Mouse (Mus musculus): ENCODE results near the gene Zbtb40. TPM values are rescaled to one million over a fixed set of nuclear protein-coding genes. Genes with fewer than 3 reads are reported as not detected.
A peak's percentile ranks its signal among the peaks of the same experiment; 100 is the strongest.

Zbtb40 gene
- polyA plus RNA-seq, 1 experiment = 9.5 TPM

- no peak for DNase-seq
- no peaks in the 10 kb centered on the region for H3K27me3 ChIP-seq (replicated peaks; ENCODE audit: control insufficient read depth, insufficient read depth, low read length)
- 92% methylated on average over 5 of the region's 5 CpGs for WGBS
- no peak for TF ChIP-seq CTCF (conservative IDR thresholded peaks at IDR 0.05; ENCODE audit: insufficient read depth, insufficient read length, low read depth, low read length)
- no peak for TF ChIP-seq POLR2A (IDR thresholded peaks at IDR 0.05; ENCODE audit: low read depth, low read length)
- H3K27ac ChIP-seq (ENCODE audit: insufficient read depth, low read depth, low read length) = no peak overlapping the region
- H3K4me3 ChIP-seq (ENCODE audit: insufficient read depth, low read depth, low read length) = no peak overlapping the region
- H3K4me1 ChIP-seq (ENCODE audit: control insufficient read depth, insufficient read depth, low read length) = peaks cover 15% of the 10 kb centered on the region; the same call in 1 of the 2 replicates
- H3K36me3 ChIP-seq (ENCODE audit: control insufficient read depth, insufficient read depth, low read length) = no peaks in the 10 kb centered on the region
Observed at GRCm38 (mm10) chr4:137046110-137046509, 2.5 kb downstream of the Zbtb40 start.

DNA sequence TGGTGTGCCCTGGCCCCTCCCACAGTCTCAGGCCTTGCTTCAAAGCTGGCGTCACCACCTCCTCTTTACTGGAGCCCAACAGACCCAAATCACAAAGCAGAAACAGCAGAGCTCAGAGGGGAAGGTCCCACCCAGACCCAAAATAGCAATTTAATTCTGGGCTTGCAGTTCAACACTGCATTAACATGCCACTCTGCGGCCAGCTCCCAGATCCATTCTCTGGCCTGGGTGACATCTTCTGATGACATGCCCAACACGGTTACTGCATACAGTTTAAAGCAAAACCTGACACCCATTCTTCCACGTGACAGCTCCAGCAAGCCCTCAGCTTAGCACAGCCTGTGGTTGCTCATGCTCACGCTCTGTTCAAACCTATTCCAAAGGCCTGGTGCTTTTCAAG is 4.1 kb downstream of the Zbtb40 start:
- no peak for DNase-seq
- Histone ChIP-seq H3K4me3 (ENCODE audit: insufficient read depth, low read depth, low read length) (no peak overlapping the region), H3K27ac (ENCODE audit: insufficient read depth, low read depth, low read length) (peak overlapping the region; percentile 72; the same call in 1 of the 2 replicates), H3K36me3 (ENCODE audit: control insufficient read depth, insufficient read depth, low read length) (no peaks in the 10 kb centered on the region), H3K27me3 (replicated peaks; ENCODE audit: control insufficient read depth, insufficient read depth, low read length) (no peaks in the 10 kb centered on the region), H3K4me1 (ENCODE audit: control insufficient read depth, insufficient read depth, low read length) (peaks cover 24% of the 10 kb centered on the region)
- WGBS = 45% methylated on average over 5 of the region's 5 CpGs
- TF ChIP-seq CTCF (conservative IDR thresholded peaks at IDR 0.05; ENCODE audit: insufficient read depth, insufficient read length, low read depth, low read length) (no peak), POLR2A (IDR thresholded peaks at IDR 0.05; ENCODE audit: low read depth, low read length) (no peak)

- peaks cover 28% of the 10 kb centered on the region for H3K4me1 ChIP-seq (ENCODE audit: control insufficient read depth, insufficient read depth, low read length)
- TF ChIP-seq POLR2A (IDR thresholded peaks at IDR 0.05; ENCODE audit: low read depth, low read length) (no peak), CTCF (conservative IDR thresholded peaks at IDR 0.05; ENCODE audit: insufficient read depth, insufficient read length, low read depth, low read length) (no peak)
- peak overlapping the region; percentile 75 for H3K27ac ChIP-seq (ENCODE audit: insufficient read depth, low read depth, low read length)
- H3K4me3 ChIP-seq (ENCODE audit: insufficient read depth, low read depth, low read length) = peak overlapping the region; percentile 20; the same call in 1 of the 2 replicates
- peak; percentile 87 for DNase-seq
- 28% methylated on average over 11 of the region's 11 CpGs for WGBS
- no peaks in the 10 kb centered on the region for H3K27me3 ChIP-seq (replicated peaks; ENCODE audit: control insufficient read depth, insufficient read depth, low read length)
- H3K36me3 ChIP-seq (ENCODE audit: control insufficient read depth, insufficient read depth, low read length) = no peaks in the 10 kb centered on the region
Observed at GRCm38 (mm10) chr4:137043799-137044198, 4.8 kb downstream of the Zbtb40 start.

- Histone ChIP-seq H3K4me1 (ENCODE audit: control insufficient read depth, insufficient read depth, low read length) (peaks cover 25% of the 10 kb centered on the region), H3K27ac (ENCODE audit: insufficient read depth, low read depth, low read length) (no peak overlapping the region), H3K27me3 (replicated peaks; ENCODE audit: control insufficient read depth, insufficient read depth, low read length) (no peaks in the 10 kb centered on the region), H3K4me3 (ENCODE audit: insufficient read depth, low read depth, low read length) (no peak overlapping the region), H3K36me3 (ENCODE audit: control insufficient read depth, insufficient read depth, low read length) (no peaks in the 10 kb centered on the region)
- no peak for DNase-seq
- WGBS = 95% methylated on average over 8 of the region's 8 CpGs
- TF ChIP-seq POLR2A (IDR thresholded peaks at IDR 0.05; ENCODE audit: low read depth, low read length) (no peak), CTCF (conservative IDR thresholded peaks at IDR 0.05; ENCODE audit: insufficient read depth, insufficient read length, low read depth, low read length) (no peak)
Observed at GRCm38 (mm10) chr4:137042039-137042438, 6.6 kb downstream of the Zbtb40 start.

DNA sequence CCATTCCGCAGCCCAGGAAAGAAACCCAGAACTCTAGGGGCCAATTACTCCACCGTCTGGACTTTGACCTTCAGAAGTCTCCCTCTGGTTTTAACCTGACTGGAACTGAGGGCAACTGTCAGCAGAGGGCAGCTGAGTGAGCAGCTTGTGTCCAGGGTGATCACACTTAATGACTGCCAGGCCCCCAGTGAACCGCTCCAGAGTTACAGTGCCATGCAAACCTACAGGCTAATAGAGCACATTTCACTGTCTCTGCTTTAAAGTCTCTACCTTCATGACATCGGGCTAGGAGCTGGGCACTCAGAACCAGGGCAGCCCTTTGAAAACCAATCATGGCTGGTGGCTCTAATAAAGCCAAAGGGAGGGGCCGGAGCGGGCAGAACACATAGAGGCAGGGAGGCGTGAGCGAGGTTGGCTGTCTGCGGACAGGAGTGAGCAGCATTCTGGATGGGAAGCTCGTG is 7.4 kb downstream of the Zbtb40 start:
- 49% methylated on average over 10 of the region's 10 CpGs for WGBS
- Histone ChIP-seq H3K4me1 (ENCODE audit: control insufficient read depth, insufficient read depth, low read length) (peaks cover 25% of the 10 kb centered on the region), H3K4me3 (ENCODE audit: insufficient read depth, low read depth, low read length) (no peak overlapping the region), H3K27ac (ENCODE audit: insufficient read depth, low read depth, low read length) (peak overlapping the region; percentile 92), H3K27me3 (replicated peaks; ENCODE audit: control insufficient read depth, insufficient read depth, low read length) (no peaks in the 10 kb centered on the region), H3K36me3 (ENCODE audit: control insufficient read depth, insufficient read depth, low read length) (no peaks in the 10 kb centered on the region)
- TF ChIP-seq POLR2A (IDR thresholded peaks at IDR 0.05; ENCODE audit: low read depth, low read length) (no peak), CTCF (conservative IDR thresholded peaks at IDR 0.05; ENCODE audit: insufficient read depth, insufficient read length, low read depth, low read length) (peak; percentile 19; the same call in 1 of the 2 replicates)
- peak; percentile 92 for DNase-seq

DNA sequence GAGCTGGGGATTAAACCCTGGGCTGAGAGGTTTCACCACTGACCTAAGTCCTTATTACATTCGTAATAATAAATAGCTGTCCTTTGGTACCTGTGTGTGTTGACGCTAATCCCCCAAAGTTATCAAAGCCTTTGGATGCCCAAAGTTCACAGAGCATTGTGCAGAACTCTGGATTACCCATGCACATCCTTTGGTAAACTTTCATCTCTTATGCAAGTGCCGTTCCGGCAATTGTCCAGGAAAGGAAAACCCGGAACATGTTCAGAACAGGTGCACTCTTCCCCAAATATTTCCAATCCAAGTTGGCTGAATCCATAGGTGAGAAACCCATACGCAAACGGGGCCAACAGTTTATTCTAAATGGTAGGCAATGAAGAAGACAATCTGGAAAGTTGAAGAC is 9.2 kb downstream of the Zbtb40 start:
- 78% methylated on average over 7 of the region's 7 CpGs for WGBS
- peak; percentile 85 for DNase-seq
- peak overlapping the region; percentile 78 for H3K27ac ChIP-seq (ENCODE audit: insufficient read depth, low read depth, low read length)
- TF ChIP-seq CTCF (conservative IDR thresholded peaks at IDR 0.05; ENCODE audit: insufficient read depth, insufficient read length, low read depth, low read length) = no peak
- no peak for TF ChIP-seq POLR2A (IDR thresholded peaks at IDR 0.05; ENCODE audit: low read depth, low read length)
- H3K36me3 ChIP-seq (ENCODE audit: control insufficient read depth, insufficient read depth, low read length) = no peaks in the 10 kb centered on the region
- H3K4me3 ChIP-seq (ENCODE audit: insufficient read depth, low read depth, low read length) = no peak overlapping the region
- no peaks in the 10 kb centered on the region for H3K27me3 ChIP-seq (replicated peaks; ENCODE audit: control insufficient read depth, insufficient read depth, low read length)
- peaks cover 25% of the 10 kb centered on the region for H3K4me1 ChIP-seq (ENCODE audit: control insufficient read depth, insufficient read depth, low read length)

GRCm38 (mm10) chr4:137038501-137038900 is 10.1 kb downstream of the Zbtb40 start:
- no peak overlapping the region for H3K27ac ChIP-seq (ENCODE audit: insufficient read depth, low read depth, low read length)
- 87% methylated on average over 3 of the region's 3 CpGs for WGBS
- H3K36me3 ChIP-seq (ENCODE audit: control insufficient read depth, insufficient read depth, low read length) = no peaks in the 10 kb centered on the region
- no peak overlapping the region for H3K4me3 ChIP-seq (ENCODE audit: insufficient read depth, low read depth, low read length)
- H3K27me3 ChIP-seq (replicated peaks; ENCODE audit: control insufficient read depth, insufficient read depth, low read length) = no peaks in the 10 kb centered on the region
- TF ChIP-seq POLR2A (IDR thresholded peaks at IDR 0.05; ENCODE audit: low read depth, low read length) (no peak), CTCF (conservative IDR thresholded peaks at IDR 0.05; ENCODE audit: insufficient read depth, insufficient read length, low read depth, low read length) (no peak)
- H3K4me1 ChIP-seq (ENCODE audit: control insufficient read depth, insufficient read depth, low read length) = peaks cover 26% of the 10 kb centered on the region
- DNase-seq = no peak

Data from kidney, adult 2 months (tissue).